Comparison of ENCODE assay signal across 18 mouse cellular contexts in genomic region chr9:58289090-58289489, GRCm38 (mm10). TPM values are rescaled to one million over a fixed set of nuclear protein-coding genes. Genes with fewer than 3 reads are reported as not detected.
"Had no signal": no experiment of that assay in that cellular context is flagged by ENCODE, and none has a peak within 500 bp of the region (broad histone marks: within the 10 kb centered on the region; RNA-seq: fewer than 3 reads in every experiment).

No protein-coding gene starts in this region.

- DNase-seq: layer of hippocampus, adult 9-11 months; layer of hippocampus, postnatal 36 days; lung, embryonic 14.5 days; lung, postnatal 10 days; retina, postnatal 1 day; right cerebral cortex, postnatal 4 days; spleen, adult 18-20 months; thymus, adult 2 months; thymus, postnatal 25 days had no signal

- H3K4me3 ChIP-seq: limb, embryonic 12.5 days; megakaryocyte, embryonic 14.5 days; midbrain, embryonic 15.5 days; neural tube, embryonic 13.5 days had no signal

- H3K27ac ChIP-seq: limb, embryonic 12.5 days; liver, embryonic 14.5 days; macrophage; midbrain, embryonic 15.5 days; neural tube, embryonic 13.5 days had no signal

- H3K4me2 ChIP-seq: limb, embryonic 12.5 days; lung, embryonic 14.5 days; midbrain, embryonic 11.5 days; midbrain, embryonic 15.5 days; neural tube, embryonic 13.5 days had no signal

- H3K9ac ChIP-seq: limb, embryonic 12.5 days; liver, embryonic 14.5 days; lung, embryonic 14.5 days; midbrain, embryonic 15.5 days; neural tube, embryonic 13.5 days had no signal

- H3K27me3 ChIP-seq: limb, embryonic 12.5 days; midbrain, embryonic 15.5 days; neural tube, embryonic 13.5 days had no signal

- H3K4me1 ChIP-seq: limb, embryonic 12.5 days; megakaryocyte, embryonic 14.5 days; midbrain, embryonic 15.5 days; neural tube, embryonic 13.5 days had no signal

- ATAC-seq: inflammation-experienced regulatory T-cells, adult 6 months; intestine, postnatal 0 days; midbrain, embryonic 15.5 days had no signal

- H3K36me3 ChIP-seq: midbrain, embryonic 15.5 days; neural tube, embryonic 13.5 days had no signal

- H3K9me3 ChIP-seq: limb, embryonic 12.5 days; megakaryocyte, embryonic 14.5 days; midbrain, embryonic 15.5 days; neural tube, embryonic 13.5 days had no signal

RNA-seq across cellular contexts. Expression of gene Loxl1, which starts 23.9 kb away (rescaled TPM):
- polyA plus RNA-seq: inflammation-experienced regulatory T-cells, adult 6 months; macrophage had no signal
